Mouse (Mus musculus) bone marrow macrophage, adult 2 months (primary cell): ENCODE results near the gene Kif24. TPM values are rescaled to one million over a fixed set of nuclear protein-coding genes. Genes with fewer than 3 reads are reported as not detected.

Source experiments
- H3K27ac ChIP-seq: 2 replicates; pipeline ENCODE4 v1.5.1; 2012; ENCODE audit warnings: low read depth, low read length; ENCODE audit not compliant: insufficient read depth
- H3K4me1 ChIP-seq: 2 replicates; pipeline ENCODE4 v1.6.1; 2012; ENCODE audit warnings: low read length; ENCODE audit not compliant: control insufficient read depth, insufficient read depth
- H3K4me3 ChIP-seq: 2 replicates; pipeline ENCODE4 v1.5.1; 2012; ENCODE audit warnings: mild to moderate bottlenecking, low read length, moderate library complexity; ENCODE audit not compliant: insufficient read depth
- CTCF ChIP-seq: IDR thresholded peaks from 2 replicates; pipeline ENCODE4 v1.5.1; 2012; ENCODE audit warnings: low read depth, mild to moderate bottlenecking, low read length, moderate library complexity
- POLR2A ChIP-seq: IDR thresholded peaks from 2 replicates; pipeline ENCODE4 v1.6.1; 2012; ENCODE audit warnings: mild to moderate bottlenecking, low read depth, low read length, borderline replicate concordance
- polyA plus RNA-seq: library from polyadenylated mRNA; stranded (reverse); fragments of >200 nt; gene quantifications from 2 replicates; pipeline ENCODE4 v1.2.4, GENCODE M21; 2012; ENCODE audit not compliant: missing spikeins, insufficient read depth, insufficient read length

Gene Kif24
- polyA plus RNA-seq, 1 experiment = 4.0 TPM

DNA sequence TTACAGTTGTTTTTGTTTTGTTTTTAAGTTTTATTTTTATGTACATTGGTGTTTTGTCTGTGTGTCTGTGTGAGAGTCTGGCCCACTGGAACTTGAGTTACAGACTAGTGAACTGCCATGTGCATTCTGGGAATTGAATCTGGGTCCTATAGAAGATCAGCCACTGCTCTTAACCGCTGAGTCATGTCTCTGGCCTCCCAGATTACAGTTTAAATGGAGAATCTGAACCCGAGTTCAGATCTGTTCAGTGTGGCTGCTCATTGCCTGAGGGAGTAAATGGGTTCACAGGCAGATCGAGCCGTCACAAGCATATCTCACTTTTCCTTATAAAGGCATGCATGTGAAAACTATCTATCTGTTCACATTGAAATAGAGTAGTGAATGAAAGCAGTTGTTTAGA is 111.9 kb downstream of the Kif24 start:
- H3K4me1 ChIP-seq = peaks cover 38% of the 10 kb centered on the region
- H3K27ac ChIP-seq = peak overlapping the region; percentile 39
- H3K4me3 ChIP-seq = no peak overlapping the region
- no peak for TF ChIP-seq POLR2A
- no peak for TF ChIP-seq CTCF

DNA sequence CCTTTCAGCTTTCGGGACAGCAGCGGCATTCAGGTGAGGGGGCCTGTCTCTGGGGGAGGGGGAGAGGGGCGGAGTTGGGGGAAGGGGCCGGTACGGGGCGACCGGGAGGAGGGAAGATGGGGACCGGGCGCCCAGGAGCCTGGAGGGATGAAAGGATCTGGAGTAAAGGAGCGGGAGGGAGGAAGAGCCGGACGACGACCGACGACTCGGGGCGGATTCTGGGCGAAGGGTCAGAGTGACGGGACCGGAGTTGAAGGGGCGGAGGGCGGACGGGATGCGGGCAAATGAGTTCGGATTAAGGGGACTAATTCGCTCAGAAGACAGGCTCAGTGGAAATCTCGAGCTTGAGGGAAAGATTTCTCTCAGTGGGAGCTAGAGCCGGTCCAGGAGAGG is 115.5 kb downstream of the Kif24 start:
- H3K27ac ChIP-seq = peak overlapping the region; percentile 49
- peak overlapping the region; percentile 72 for H3K4me3 ChIP-seq
- peaks cover 36% of the 10 kb centered on the region for H3K4me1 ChIP-seq
- TF ChIP-seq POLR2A (no peak), CTCF (no peak)

DNA sequence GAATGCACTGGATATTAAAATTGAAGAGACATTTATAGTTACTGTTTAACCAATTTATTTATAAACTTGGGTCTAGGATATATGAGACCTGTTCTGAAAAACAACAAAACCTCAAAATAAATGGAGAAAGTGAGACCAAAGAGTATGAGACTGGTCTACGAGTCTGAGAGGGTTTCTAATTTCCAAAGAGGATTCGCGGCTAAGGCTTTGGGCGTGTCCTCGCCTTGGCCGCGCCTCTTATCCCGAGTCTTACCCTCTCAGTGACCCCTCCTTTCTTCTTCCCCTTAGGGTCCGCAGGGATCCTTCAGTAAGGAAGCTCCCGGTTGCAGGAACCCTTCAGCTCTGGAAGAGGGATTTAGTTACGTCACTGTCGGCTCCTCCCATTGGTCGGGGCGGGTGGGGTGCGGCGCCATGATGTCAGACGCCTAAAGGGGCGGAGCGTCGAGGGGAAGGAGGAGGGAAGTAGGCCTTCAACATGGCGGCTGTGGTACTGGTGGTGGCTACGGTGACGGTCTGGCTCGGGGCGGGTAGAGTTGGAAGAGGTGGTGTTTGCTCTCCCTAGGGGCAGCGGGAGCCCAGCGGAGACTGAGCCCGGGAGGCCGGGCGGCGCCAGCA is 116.0 kb downstream of the Kif24 start, which contains the start of gene Ubap1:
TSS of gene Ubap1 (plus strand) at position 413 of the 615 bp plus-strand sequence.
- H3K4me1 ChIP-seq = peaks cover 34% of the 10 kb centered on the region
- peak within 1 kb of the TSS; percentile 72 for H3K4me3 ChIP-seq
- H3K27ac ChIP-seq = peak within 1 kb of the TSS; percentile 49
- TF ChIP-seq CTCF (no peak), POLR2A (no peak)

DNA sequence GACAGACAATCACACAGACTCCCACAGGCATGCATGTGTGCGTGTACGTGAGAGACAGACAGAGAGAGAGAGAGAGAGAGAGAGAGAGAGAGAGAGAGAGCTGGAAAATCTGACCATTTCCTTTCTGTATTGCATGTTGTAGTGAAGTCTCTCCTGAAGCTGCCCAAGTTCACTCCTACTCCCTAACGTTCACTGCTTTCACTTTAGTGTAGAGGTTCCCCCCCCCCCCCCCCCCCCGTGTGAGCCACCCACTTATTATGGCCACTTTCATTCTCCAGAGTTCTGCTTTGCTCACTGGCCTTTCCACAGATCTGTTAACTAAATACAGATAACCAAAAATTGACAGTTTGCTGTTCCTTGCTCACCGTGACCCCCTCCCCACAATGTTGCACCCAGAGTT is 116.8 kb downstream of the Kif24 start:
- no peak for TF ChIP-seq CTCF
- Histone ChIP-seq H3K27ac (peak overlapping the region; percentile 39), H3K4me3 (peak overlapping the region; percentile 34)

DNA sequence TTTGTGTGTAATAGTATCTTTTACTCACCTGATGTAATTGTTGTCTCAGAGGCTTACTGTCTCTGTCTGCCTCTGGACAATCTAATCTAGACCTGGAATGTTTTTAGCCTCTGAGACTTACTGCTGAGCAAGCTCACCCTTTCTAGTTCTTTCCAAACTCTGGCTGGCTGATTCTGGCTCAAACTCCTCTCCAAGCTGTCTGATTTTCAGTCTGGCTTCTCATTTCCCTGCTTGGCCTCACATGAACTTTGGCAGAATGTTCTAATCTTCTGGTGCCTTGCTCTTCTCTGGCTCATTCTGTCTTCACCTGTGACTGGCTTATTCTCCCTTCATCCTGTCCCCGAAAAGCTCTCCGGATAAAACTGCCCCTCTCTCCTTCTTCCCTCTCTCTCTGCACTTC is 118.7 kb downstream of the Kif24 start:
- peaks cover 20% of the 10 kb centered on the region for H3K4me1 ChIP-seq
- TF ChIP-seq POLR2A = no peak
- no peak for TF ChIP-seq CTCF
- H3K4me3 ChIP-seq = no peak overlapping the region
- peak overlapping the region; percentile 16; the same call in 1 of the 2 replicates for H3K27ac ChIP-seq

More for the DNA sequence above, 116.8 kb downstream of the Kif24 start:
- H3K4me1 ChIP-seq = peaks cover 26% of the 10 kb centered on the region

DNA sequence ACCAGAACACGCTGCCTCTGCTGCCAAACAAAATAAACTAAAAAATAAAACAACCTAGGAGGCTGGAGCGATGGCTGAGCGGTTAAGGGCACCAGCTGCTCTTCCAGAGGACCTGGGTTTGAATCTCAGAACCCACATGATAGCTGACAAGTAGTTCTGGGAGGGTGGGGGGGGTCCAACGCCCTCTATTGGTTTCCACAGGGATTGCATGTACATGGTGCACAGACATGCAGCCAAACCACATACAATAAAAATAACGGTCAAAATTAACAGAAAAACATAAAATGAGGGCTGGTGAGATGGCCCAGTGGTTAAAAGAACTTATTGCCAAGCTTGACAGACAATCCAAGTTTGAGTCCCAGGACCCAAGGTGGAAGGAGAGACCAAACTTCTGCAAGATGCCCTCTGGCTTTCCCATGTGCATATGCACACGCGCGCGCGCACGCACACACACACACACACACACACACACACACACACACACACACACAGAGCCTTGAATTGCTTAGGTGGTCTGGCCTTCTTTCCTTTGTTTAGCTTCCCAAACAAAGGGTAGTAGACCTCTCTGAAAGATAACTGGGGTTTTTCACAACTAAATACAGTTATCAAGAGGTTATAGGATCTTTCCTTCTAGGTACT is 123.7 kb downstream of the Kif24 start:
- H3K4me3 ChIP-seq = no peak overlapping the region
- peaks cover 6% of the 10 kb centered on the region; the same call in 1 of the 2 replicates for H3K4me1 ChIP-seq
- no peak overlapping the region for H3K27ac ChIP-seq
- peak; percentile 35; the same call in 1 of the 2 replicates for TF ChIP-seq CTCF
- TF ChIP-seq POLR2A = no peak

Other genes starting within 250 kb of the Kif24 start
- gene Ubap2, start 189.7 kb downstream of the Kif24 start, polyA plus RNA-seq = 30.6 and 37.2 TPM in 2 replicates
- 47.2 and 47.4 TPM in 2 replicates for gene Dcaf12, start 150.0 kb downstream of the Kif24 start, polyA plus RNA-seq
- 106 and 116 TPM in 2 replicates for gene Ubap1, start 115.9 kb downstream of the Kif24 start, polyA plus RNA-seq
- 28.7 and 29.4 TPM in 2 replicates for gene Nudt2, start 264 bp upstream of the Kif24 start, polyA plus RNA-seq
- 0.39 and 0.69 TPM in 2 replicates for gene AI464131, start 38.2 kb upstream of the Kif24 start, polyA plus RNA-seq
- gene 1110017D15Rik, start 52.4 kb upstream of the Kif24 start, polyA plus RNA-seq = 4.6 TPM in 1 of 2 replicates, not detected in the other
- gene Fam219a, start 104.7 kb upstream of the Kif24 start, polyA plus RNA-seq = 35.2 and 35.6 TPM in 2 replicates
- not detected in 2 replicates for gene Dnaic1, start 104.9 kb upstream of the Kif24 start, polyA plus RNA-seq
- 1.0 and 1.5 TPM in 2 replicates for gene Enho, start 175.4 kb upstream of the Kif24 start, polyA plus RNA-seq
- not detected in 2 replicates for gene Cntfr, start 232.2 kb upstream of the Kif24 start, polyA plus RNA-seq
- 36.8 and 43.2 TPM in 2 replicates for gene Il11ra1, start 235.1 kb upstream of the Kif24 start, polyA plus RNA-seq
- 19.1 and 20.0 TPM in 2 replicates for gene Rpp25l, start 248.6 kb upstream of the Kif24 start, polyA plus RNA-seq